Mouse (Mus musculus): ENCODE data around the gene Pou6f1. TPM values are rescaled to one million over a fixed set of nuclear protein-coding genes. Genes with fewer than 3 reads are reported as not detected.

Pou6f1 gene
- total and polyA plus RNA-seq, 3 experiments = 1.7 to 9.1 (median 7.4) TPM

- no peak overlapping the region for H3K4me2 ChIP-seq (ENCODE audit: insufficient read depth, low read depth, poor library complexity, severe bottlenecking)
- H3K9ac ChIP-seq (ENCODE audit: insufficient read depth, low read depth) = no peak overlapping the region
- peaks cover 8% of the 10 kb centered on the region for H3K27me3 ChIP-seq (replicated peaks)
Measured at GRCm38 (mm10) chr15:100635239-100635638, 35.5 kb upstream of the Pou6f1 start.

GRCm38 (mm10) chr15:100633341-100633740 lies 33.6 kb upstream of the Pou6f1 start:
- Histone ChIP-seq H3K27ac (ENCODE audit: insufficient read depth, low read depth) (no peak overlapping the region), H3K4me1 (ENCODE audit: control insufficient read depth in 1 of 2, insufficient read depth in 2 of 2) (peaks cover 13 to 55% of the 10 kb centered on the region in 2 experiments), H3K36me3 (replicated peaks in 1 of 2; ENCODE audit: control insufficient read depth in 1 of 2, insufficient read depth in 1 of 2, low read length in 1 of 2) (no peaks in the 10 kb centered on the region), H3K4me3 (replicated peaks in 1 of 3; ENCODE audit: low read depth in 2 of 3, low read length in 2 of 3, poor library complexity in 1 of 3) (no peak overlapping the region), H3K9ac (ENCODE audit: insufficient read depth, low read depth) (no peak overlapping the region), H3K79me2 (replicated peaks; ENCODE audit: control insufficient read depth, extremely low read depth, insufficient read depth, poor library complexity, severe bottlenecking) (no peaks in the 10 kb centered on the region), H3K4me2 (ENCODE audit: insufficient read depth, low read depth, poor library complexity, severe bottlenecking) (no peak overlapping the region), H3K9me3 (replicated peaks; ENCODE audit: low read length) (no peaks in the 10 kb centered on the region), H3K27me3 (replicated peaks) (peaks cover 9% of the 10 kb centered on the region)
- no peak for TF ChIP-seq HCFC1 (IDR thresholded peaks at IDR 0.05; ENCODE audit: low read depth, low read length)
- no peak for TF ChIP-seq CTCF (conservative IDR thresholded peaks at IDR 0.05 in 1 of 2, IDR thresholded peaks at IDR 0.05 in 1 of 2; ENCODE audit: low read depth in 2 of 2, low read length in 2 of 2)
- TF ChIP-seq ELF1 (IDR thresholded peaks at IDR 0.05; ENCODE audit: low read depth, low read length) = no peak
- no peak for TF ChIP-seq MYC (IDR thresholded peaks at IDR 0.05; ENCODE audit: low read depth, low read length)
- no peak for TF ChIP-seq ZKSCAN1 (IDR thresholded peaks at IDR 0.05; ENCODE audit: borderline replicate concordance, low read depth, low read length)
- TF ChIP-seq NRF1 (IDR thresholded peaks at IDR 0.05; ENCODE audit: low read depth, low read length) = no peak
- no peak for TF ChIP-seq POLR2AphosphoS2 (IDR thresholded peaks at IDR 0.05; ENCODE audit: low read depth, low read length)
- no peak for TF ChIP-seq MEF2A (IDR thresholded peaks at IDR 0.05; ENCODE audit: borderline replicate concordance, low read depth, low read length)
- TF ChIP-seq USF1 (IDR thresholded peaks at IDR 0.05; ENCODE audit: low read depth, low read length) = no peak
- no peak for TF ChIP-seq JUND (conservative IDR thresholded peaks at IDR 0.05; ENCODE audit: low read depth, low read length)
- TF ChIP-seq EP300 (IDR thresholded peaks at IDR 0.05; ENCODE audit: low read length) = no peak
- no peak for TF ChIP-seq MAFK (IDR thresholded peaks at IDR 0.05; ENCODE audit: insufficient replicate concordance, low read length)
- TF ChIP-seq TBP (conservative IDR thresholded peaks at IDR 0.05; ENCODE audit: low read depth, low read length) = no peak
- TF ChIP-seq GABPA (IDR thresholded peaks at IDR 0.05; ENCODE audit: insufficient replicate concordance, low read depth, low read length) = no peak
- TF ChIP-seq SIN3A (IDR thresholded peaks at IDR 0.05; ENCODE audit: low read length) = no peak
- no peak for TF ChIP-seq KAT2A (IDR thresholded peaks at IDR 0.05; ENCODE audit: insufficient replicate concordance, low read length)
- dilution Hi-C loops (cut with MboI; ENCODE audit: extremely low pct_ligation_motif_present, extremely low pct_unique_long_range_greater_than_20kb, low sequenced_read_pairs) = no loop called here
- in situ Hi-C loops (cut with MboI; ENCODE audit: low pct_ligation_motif_present, low pct_unique_long_range_greater_than_20kb, low sequenced_read_pairs) = no loop called here
- DNase-seq (ENCODE audit: extremely low read depth) = no peak

More at GRCm38 (mm10) chr15:100635239-100635638, 35.5 kb upstream of the Pou6f1 start:
- H3K36me3 ChIP-seq (replicated peaks in 1 of 2; ENCODE audit: control insufficient read depth in 1 of 2, insufficient read depth in 1 of 2, low read length in 1 of 2) = peaks cover 6 to 13% of the 10 kb centered on the region in 2 experiments
- H3K79me2 ChIP-seq (replicated peaks; ENCODE audit: control insufficient read depth, extremely low read depth, insufficient read depth, poor library complexity, severe bottlenecking) = no peaks in the 10 kb centered on the region
- in situ Hi-C loops (cut with MboI; ENCODE audit: low pct_ligation_motif_present, low pct_unique_long_range_greater_than_20kb, low sequenced_read_pairs) (no loop called here), dilution Hi-C loops (cut with MboI; ENCODE audit: extremely low pct_ligation_motif_present, extremely low pct_unique_long_range_greater_than_20kb, low sequenced_read_pairs) (no loop called here)
- TF ChIP-seq CTCF (conservative IDR thresholded peaks at IDR 0.05 in 1 of 2, IDR thresholded peaks at IDR 0.05 in 1 of 2; ENCODE audit: low read depth in 2 of 2, low read length in 2 of 2) = no peak
- TF ChIP-seq POLR2A (IDR thresholded peaks at IDR 0.05; ENCODE audit: low read depth, low read length) = no peak
- no peak for TF ChIP-seq TCF12 (IDR thresholded peaks at IDR 0.05; ENCODE audit: low read depth, low read length)
- no peak for TF ChIP-seq ZNF384 (IDR thresholded peaks at IDR 0.05; ENCODE audit: low read depth, low read length)
- DNase-seq (ENCODE audit: extremely low read depth) = no peak
- peaks cover 13 to 58% of the 10 kb centered on the region in 2 experiments for H3K4me1 ChIP-seq (ENCODE audit: control insufficient read depth in 1 of 2, insufficient read depth in 2 of 2)
- H3K4me3 ChIP-seq (replicated peaks in 1 of 3; ENCODE audit: low read depth in 2 of 3, low read length in 2 of 3, poor library complexity in 1 of 3) = no peak overlapping the region
- no peak overlapping the region for H3K27ac ChIP-seq (ENCODE audit: insufficient read depth, low read depth)
- H3K9me3 ChIP-seq (replicated peaks; ENCODE audit: low read length) = no peaks in the 10 kb centered on the region

All from CH12.LX (cell line).